Mouse (Mus musculus) embryonic facial prominence, embryonic 11.5 days (tissue): ENCODE results near the gene Cacna1e. TPM values are rescaled to one million over a fixed set of nuclear protein-coding genes. Genes with fewer than 3 reads are reported as not detected.

ENCODE experiments used
- ATAC-seq: fragments of 200-750 bp; cut with Nextera tagmentation; replicated peaks from 2 replicates; pipeline ENCODE4 v1.8.0; 2017; ENCODE audit warnings: low read depth; ENCODE audit not compliant: insufficient number of reproducible peaks, low FRiP score, low TSS enrichment
- DNase-seq: peaks from one replicate; pipeline ENCODE4 v3.0.0-alpha.2; 2015; ENCODE audit warnings: low spot score
- H3K27ac ChIP-seq: fragments of 300-500 bp; sonication (generic); replicated peaks from 2 replicates; pipeline ENCODE4 v1.5.1; 2014; ENCODE audit warnings: mild to moderate bottlenecking, low read depth, low read length, control low read depth
- H3K27me3 ChIP-seq: fragments of 300-500 bp; sonication (generic); 2 replicates; pipeline ENCODE4 v1.6.1; 2014; ENCODE audit warnings: mild to moderate bottlenecking, low read length, moderate library complexity, mixed read lengths; ENCODE audit not compliant: control insufficient read depth, insufficient read depth
- H3K36me3 ChIP-seq: fragments of 300-500 bp; sonication (generic); replicated peaks from 2 replicates; pipeline ENCODE4 v1.6.1; 2014; ENCODE audit warnings: low read depth, mild to moderate bottlenecking, low read length, moderate library complexity, mixed read lengths; ENCODE audit not compliant: control insufficient read depth, insufficient read depth
- H3K4me1 ChIP-seq: fragments of 300-500 bp; sonication (generic); 2 replicates; pipeline ENCODE4 v1.6.1; 2014; ENCODE audit warnings: low read length, mixed read lengths; ENCODE audit not compliant: control insufficient read depth, insufficient read depth
- H3K4me2 ChIP-seq: fragments of 300-500 bp; sonication (generic); 2 replicates; pipeline ENCODE4 v1.6.1; 2014; ENCODE audit warnings: low read depth, mild to moderate bottlenecking, control low read depth, low read length, moderate library complexity
- H3K4me3 ChIP-seq: fragments of 300-500 bp; sonication (generic); 2 replicates; pipeline ENCODE4 v1.5.1; 2014; ENCODE audit warnings: low read depth, low read length, control low read depth
- H3K9ac ChIP-seq: fragments of 300-500 bp; sonication (generic); replicated peaks from 2 replicates; pipeline ENCODE4 v1.6.1; 2014; ENCODE audit warnings: mild to moderate bottlenecking, control low read depth, low read length
- H3K9me3 ChIP-seq: fragments of 300-500 bp; sonication (generic); replicated peaks from 2 replicates; pipeline ENCODE4 v1.6.1; 2016; ENCODE audit warnings: mild to moderate bottlenecking, low read length, inconsistent platforms, mixed read lengths; ENCODE audit not compliant: control insufficient read depth
- WGBS: fragments of 180-500 bp; shearing (Covaris S2); extraction: QIAGEN DNeasy Blood & Tissue Kit; methylation state at CpG from one replicate; pipeline ENCODE4 v1.1.7; 2014; 5-methylcytosine and 5-hydroxymethylcytosine counted together
- polyA plus RNA-seq: library from polyadenylated mRNA; unstranded; fragments of >200 nt; fragmentation: Nextera tagmentation; extraction: Ambion mirVana; gene quantifications from 2 replicates; pipeline ENCODE4 v1.2.1, GENCODE M21; 2014

The Cacna1e gene
- polyA plus RNA-seq, 1 experiment from 2014 or later, result 0.74 TPM

DNA sequence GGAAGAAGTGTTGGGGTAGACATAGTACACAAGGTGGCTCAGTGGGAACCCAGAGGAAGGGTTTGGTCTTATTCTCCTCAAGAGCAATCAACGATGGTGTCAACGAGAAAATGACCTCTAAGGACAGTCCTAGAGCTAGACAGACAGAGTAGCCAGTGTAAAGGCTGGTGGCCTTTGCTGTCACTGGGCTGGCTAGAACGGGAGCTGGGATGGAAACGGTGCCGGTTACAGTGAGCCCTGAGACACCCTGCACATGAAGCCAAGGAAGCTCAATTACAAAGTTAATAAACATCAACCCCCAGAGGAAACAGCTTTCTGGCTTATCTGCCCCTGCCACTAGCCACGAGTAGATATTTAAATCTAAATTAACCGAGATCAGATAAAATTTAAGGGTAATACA is 168.7 kb downstream of the Cacna1e start:
- ATAC-seq (no peak), DNase-seq (no peak)
- no peaks in the 10 kb centered on the region for H3K9me3 ChIP-seq
- no peak overlapping the region for H3K4me2 ChIP-seq
- no peaks in the 10 kb centered on the region for H3K4me1 ChIP-seq
- no peak overlapping the region for H3K4me3 ChIP-seq
- no peak overlapping the region for H3K27ac ChIP-seq
- H3K36me3 ChIP-seq, result no peaks in the 10 kb centered on the region
- H3K27me3 ChIP-seq, result no peaks in the 10 kb centered on the region
- no peak overlapping the region for H3K9ac ChIP-seq
- WGBS, result 73% methylated on average over 7 of the region's 7 CpGs

GRCm38 (mm10) chr1:154712747-154713146 is 171.6 kb downstream of the Cacna1e start:
- no peak overlapping the region for H3K9ac ChIP-seq
- 88% methylated on average over 4 of the region's 4 CpGs for WGBS
- H3K36me3 ChIP-seq, result no peaks in the 10 kb centered on the region
- no peaks in the 10 kb centered on the region for H3K4me1 ChIP-seq
- H3K4me2 ChIP-seq, result no peak overlapping the region
- ATAC-seq (no peak), DNase-seq (no peak)
- H3K9me3 ChIP-seq, result no peaks in the 10 kb centered on the region
- H3K27me3 ChIP-seq, result no peaks in the 10 kb centered on the region
- no peak overlapping the region for H3K4me3 ChIP-seq
- no peak overlapping the region for H3K27ac ChIP-seq

DNA sequence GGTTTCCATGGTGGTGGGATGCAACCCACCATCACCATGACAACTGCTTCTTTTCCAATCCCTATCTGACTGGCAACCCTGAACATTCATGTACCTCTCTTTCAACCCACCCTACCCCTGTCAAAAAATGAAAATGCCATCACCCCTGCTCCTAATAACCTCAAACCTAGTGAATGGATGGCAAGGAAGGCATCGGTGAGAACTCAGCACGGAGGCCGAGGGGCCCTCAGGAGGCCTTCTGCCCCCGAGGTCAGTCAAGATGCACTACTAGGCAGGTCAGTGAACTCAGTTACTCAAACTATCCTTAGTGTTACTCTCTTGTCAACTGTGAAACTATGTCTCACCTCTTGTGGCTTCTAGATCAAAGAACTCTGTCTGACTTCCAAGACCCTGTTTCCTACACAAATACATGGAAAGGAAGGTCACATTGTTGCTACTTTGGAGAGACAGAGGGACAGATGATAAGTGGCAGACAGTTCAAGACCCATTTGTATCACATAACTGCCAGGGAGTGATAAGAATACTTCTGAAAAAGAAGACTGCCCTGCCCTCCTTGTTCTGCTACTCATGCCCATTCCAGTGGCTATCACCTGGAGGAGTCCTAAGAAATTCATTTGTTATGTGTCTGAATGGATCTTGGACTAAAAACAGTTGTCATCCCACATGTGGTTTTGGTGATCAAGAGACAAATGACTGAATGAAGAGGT is 176.6 kb downstream of the Cacna1e start:
- no peaks in the 10 kb centered on the region for H3K36me3 ChIP-seq
- H3K4me2 ChIP-seq, result no peak overlapping the region
- no peak overlapping the region for H3K4me3 ChIP-seq
- no peaks in the 10 kb centered on the region for H3K9me3 ChIP-seq
- no peaks in the 10 kb centered on the region for H3K27me3 ChIP-seq
- no peak overlapping the region for H3K9ac ChIP-seq
- 87% methylated on average over 4 of the region's 4 CpGs for WGBS
- DNase-seq (no peak), ATAC-seq (no peak)
- no peaks in the 10 kb centered on the region for H3K4me1 ChIP-seq
- H3K27ac ChIP-seq, result no peak overlapping the region

DNA sequence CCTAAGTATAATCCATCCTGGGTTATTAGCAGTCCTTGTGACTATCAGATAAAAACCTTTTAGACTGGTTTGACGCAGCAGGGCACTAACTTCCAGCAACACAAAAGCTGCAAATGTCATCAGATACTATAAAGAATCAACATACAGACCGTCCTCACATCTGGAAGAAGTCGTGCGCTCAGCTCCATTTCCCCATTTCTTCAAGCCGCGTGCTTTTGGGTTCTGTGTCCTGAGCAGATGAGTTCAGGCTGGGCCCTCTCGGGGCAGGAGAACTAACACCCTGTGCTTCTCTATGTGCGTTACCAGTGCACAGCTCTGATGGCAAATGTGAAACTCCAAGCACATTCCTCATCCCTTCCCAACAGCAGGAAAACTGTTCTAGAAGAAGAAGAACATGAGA is 177.3 kb downstream of the Cacna1e start:
- no peak for ATAC-seq
- H3K4me2 ChIP-seq, result no peak overlapping the region
- WGBS, result 84% methylated on average over 8 of the region's 8 CpGs
- no peaks in the 10 kb centered on the region for H3K4me1 ChIP-seq
- H3K27me3 ChIP-seq, result no peaks in the 10 kb centered on the region
- no peaks in the 10 kb centered on the region for H3K36me3 ChIP-seq
- no peak overlapping the region for H3K27ac ChIP-seq
- H3K4me3 ChIP-seq, result no peak overlapping the region
- DNase-seq, result no peak
- no peak overlapping the region for H3K9ac ChIP-seq
- H3K9me3 ChIP-seq, result no peaks in the 10 kb centered on the region

GRCm38 (mm10) chr1:154705882-154706565 is 178.3 kb downstream of the Cacna1e start:
- ATAC-seq, result 0 out of 2 replicates have a peak, but pooled peaks have one; percentile 50
- Histone ChIP-seq H3K4me2 (no peak overlapping the region), H3K27me3 (no peaks in the 10 kb centered on the region), H3K4me1 (no peaks in the 10 kb centered on the region), H3K9me3 (no peaks in the 10 kb centered on the region), H3K4me3 (no peak overlapping the region), H3K36me3 (no peaks in the 10 kb centered on the region), H3K9ac (no peak overlapping the region), H3K27ac (no peak overlapping the region)
- DNase-seq, result no peak
- 80% methylated on average over 7 of the region's 7 CpGs for WGBS

DNA sequence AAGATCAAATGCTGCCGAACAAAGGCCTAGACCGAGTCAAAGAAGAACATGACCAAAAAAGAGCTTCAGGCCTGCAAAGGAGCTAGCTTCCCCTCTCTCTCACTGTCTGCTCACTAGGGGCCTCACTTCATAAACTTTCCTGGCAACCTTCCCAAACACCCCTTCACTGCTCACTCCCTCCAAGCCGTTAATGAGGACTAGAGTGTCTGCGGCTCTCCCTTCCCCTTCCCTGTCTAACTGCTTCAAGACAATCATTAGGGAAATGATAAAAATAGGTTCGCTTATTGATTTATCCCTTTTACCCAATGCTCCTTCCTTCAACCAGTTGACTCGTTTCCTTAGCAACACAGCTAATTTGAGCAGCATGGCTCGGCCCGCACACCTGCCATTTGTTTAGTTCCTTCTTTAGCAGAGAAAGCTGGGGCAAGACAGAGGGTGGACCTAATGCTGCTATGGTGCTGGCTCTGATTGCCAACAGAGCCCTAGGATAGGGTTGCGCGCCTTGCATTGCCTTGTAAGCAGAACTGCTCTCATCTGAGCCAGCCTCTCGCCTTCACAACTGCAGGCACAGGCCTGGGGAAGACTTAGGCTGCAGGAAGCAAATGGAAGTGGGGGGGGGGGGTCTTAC is 179.6 kb downstream of the Cacna1e start:
- WGBS, result 70% methylated on average over 11 of the region's 11 CpGs
- DNase-seq, result peak; percentile 54

GRCm38 (mm10) chr1:154702623-154703022 is 181.7 kb downstream of the Cacna1e start:
- no peak for ATAC-seq
- Histone ChIP-seq H3K27me3 (no peaks in the 10 kb centered on the region), H3K36me3 (no peaks in the 10 kb centered on the region), H3K9me3 (no peaks in the 10 kb centered on the region), H3K9ac (no peak overlapping the region), H3K4me1 (no peaks in the 10 kb centered on the region), H3K27ac (no peak overlapping the region), H3K4me2 (no peak overlapping the region), H3K4me3 (no peak overlapping the region)
- 78% methylated on average over 2 of the region's 2 CpGs for WGBS
- no peak for DNase-seq

More for the DNA sequence above, 179.6 kb downstream of the Cacna1e start:
- Histone ChIP-seq H3K9ac (no peak overlapping the region), H3K36me3 (no peaks in the 10 kb centered on the region), H3K4me3 (no peak overlapping the region), H3K27me3 (no peaks in the 10 kb centered on the region), H3K9me3 (no peaks in the 10 kb centered on the region), H3K27ac (no peak overlapping the region), H3K4me2 (no peak overlapping the region), H3K4me1 (no peaks in the 10 kb centered on the region)
- peak; percentile 24; the same call in 1 of the 2 replicates for ATAC-seq
